Mouse (Mus musculus): Measurements from ENCODE around the gene Cog5. TPM values are rescaled to one million over a fixed set of nuclear protein-coding genes. Genes with fewer than 3 reads are reported as not detected.

The Cog5 gene
- polyA plus RNA-seq, 1 experiment from 2014 or later: 13.3 TPM

DNA sequence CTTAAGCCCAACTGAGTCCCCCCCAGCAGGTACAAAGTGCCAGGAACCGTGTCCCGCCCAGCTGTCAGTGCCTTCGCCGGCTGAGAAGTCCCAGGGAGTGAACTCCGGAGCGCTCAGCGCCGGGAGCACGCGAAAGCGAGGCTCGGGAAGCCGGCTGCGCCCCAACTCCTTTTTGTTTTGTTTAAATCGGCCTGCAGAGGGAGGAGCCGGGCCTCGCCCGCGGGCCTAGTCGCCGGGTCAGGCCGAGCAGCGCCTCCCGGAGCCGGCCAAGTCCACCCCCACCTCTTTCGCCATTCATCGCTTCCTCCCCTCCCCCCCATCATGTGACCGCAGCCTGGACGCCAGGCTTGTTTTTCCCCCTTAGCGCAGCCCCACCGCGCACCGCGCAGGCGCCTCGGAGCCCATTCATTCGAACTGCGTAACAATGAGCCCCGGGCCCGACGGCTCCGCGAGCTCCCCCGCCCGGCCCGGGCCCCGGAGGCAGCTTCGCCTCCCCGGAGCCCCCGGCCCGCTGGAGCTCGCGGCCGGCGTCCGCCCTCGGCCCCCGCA, 294.6 kb downstream of the Cog5 start:
- Histone ChIP-seq H3K9ac (peak overlapping the region; percentile 98), H3K4me3 (peak overlapping the region; percentile 99), H3K4me1 (peaks cover 48% of the 10 kb centered on the region), H3K27me3 (replicated peaks) (no peaks in the 10 kb centered on the region), H3K36me3 (no peaks in the 10 kb centered on the region), H3K27ac (peak overlapping the region; percentile 98), H3K4me2 (peak overlapping the region; percentile 85), H3K9me3 (replicated peaks) (no peaks in the 10 kb centered on the region)
- peak; percentile 58 for ATAC-seq
- WGBS (ENCODE audit: insufficient replicate concordance): 5% methylated on average over 56 of the region's 58 CpGs

DNA sequence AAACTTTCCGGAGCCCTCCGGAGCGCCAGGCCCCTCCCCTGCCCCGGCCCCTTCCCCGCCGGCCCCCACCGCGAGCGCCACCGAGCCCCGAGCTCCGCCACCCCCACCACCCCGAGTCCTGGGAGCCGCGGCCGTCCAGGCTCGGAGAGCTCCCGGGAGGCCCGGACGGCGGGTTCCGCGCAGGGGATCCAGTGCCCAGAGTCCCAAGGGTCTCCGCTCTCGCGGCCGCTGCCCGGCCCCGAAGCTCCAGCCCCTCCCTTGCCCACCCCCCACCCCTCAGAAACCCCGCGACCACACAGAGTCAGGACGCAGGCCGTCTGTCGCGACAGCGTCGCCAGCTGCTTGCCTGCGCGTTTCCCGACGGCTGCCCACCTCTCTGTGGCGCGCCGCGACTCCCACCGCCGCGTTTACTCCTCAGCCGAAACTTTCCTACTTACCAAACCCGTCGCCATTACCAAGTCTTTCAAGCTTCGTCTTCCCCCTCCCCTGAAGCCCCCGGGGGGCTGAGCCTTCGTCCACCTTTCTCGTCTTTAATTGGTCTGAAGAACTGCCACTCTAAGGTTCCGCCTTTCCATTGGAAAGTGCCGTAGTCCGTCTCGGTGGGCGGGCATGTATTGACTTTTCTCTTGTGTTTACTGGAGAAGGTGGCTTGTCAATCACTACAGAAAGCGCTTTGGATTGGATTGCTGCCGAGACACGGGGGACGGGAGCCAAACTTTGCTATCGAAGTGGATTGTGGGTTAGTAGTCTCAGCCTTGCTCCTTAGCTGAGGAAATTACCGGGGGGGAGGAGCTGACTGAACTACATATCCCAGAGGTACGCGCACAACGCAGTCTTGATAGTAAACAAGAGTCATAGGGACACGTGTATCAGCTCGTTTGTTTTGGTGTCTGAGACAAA, 295.3 kb downstream of the Cog5 start, which contains the start of gene Hbp1:
TSS of gene Hbp1 (minus strand) at position 777 of the 900 bp plus-strand sequence.
- under 1% methylated on average over 66 of the region's 71 CpGs for WGBS (ENCODE audit: insufficient replicate concordance)
- no peaks in the 10 kb centered on the region for H3K9me3 ChIP-seq (replicated peaks)
- peaks cover 42% of the 10 kb centered on the region for H3K4me1 ChIP-seq
- H3K9ac ChIP-seq: peak within 1 kb of the TSS; percentile 98
- peak; percentile 95 for ATAC-seq
- peak within 1 kb of the TSS; percentile 87 for H3K4me2 ChIP-seq
- H3K27me3 ChIP-seq (replicated peaks): no peaks in the 10 kb centered on the region
- peak within 1 kb of the TSS; percentile 98 for H3K27ac ChIP-seq
- no peaks in the 10 kb centered on the region for H3K36me3 ChIP-seq
- peak within 1 kb of the TSS; percentile 99 for H3K4me3 ChIP-seq

DNA sequence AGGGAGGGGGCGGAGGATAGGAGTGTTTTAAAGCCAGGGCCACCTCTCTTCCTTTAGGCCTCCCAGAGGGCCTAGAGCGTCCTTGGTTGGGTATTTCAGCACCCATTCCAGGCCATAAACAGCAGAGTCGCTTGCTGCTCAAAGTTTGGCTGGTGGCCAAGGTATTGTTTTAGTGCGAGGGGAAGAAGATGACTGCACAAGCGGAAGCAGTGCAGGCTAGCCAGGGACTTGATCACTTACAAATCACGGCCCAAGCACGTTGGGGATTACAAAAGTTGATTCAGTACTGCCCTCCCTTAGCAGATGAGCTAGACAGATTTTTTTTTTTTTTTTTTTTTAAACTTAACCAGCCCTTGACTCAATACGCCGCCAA, 296.0 kb downstream of the Cog5 start:
- 9% methylated on average over 9 of the region's 9 CpGs for WGBS (ENCODE audit: insufficient replicate concordance)

DNA sequence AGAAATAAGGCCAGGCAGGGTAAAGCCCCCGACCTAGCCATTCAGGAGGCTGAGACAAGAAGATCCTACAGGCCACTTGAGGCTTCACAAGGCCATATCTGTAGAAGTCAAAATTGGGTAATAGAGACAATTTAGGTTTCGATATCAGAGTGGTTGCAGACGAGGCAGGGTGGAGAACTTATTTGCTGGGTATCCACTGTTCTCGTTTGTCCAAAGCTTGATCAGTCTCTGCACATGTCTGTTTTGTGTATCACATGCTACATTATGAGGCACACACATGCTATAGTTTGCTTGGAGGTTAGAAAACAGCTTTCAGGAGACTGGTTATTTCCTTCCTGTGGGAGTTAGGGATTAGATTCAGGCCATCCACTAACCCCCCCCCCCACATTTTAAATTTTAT, 301.2 kb downstream of the Cog5 start:
- no peak overlapping the region for H3K27ac ChIP-seq
- H3K4me3 ChIP-seq: no peak overlapping the region
- peaks cover 33% of the 10 kb centered on the region for H3K36me3 ChIP-seq
- H3K4me2 ChIP-seq: no peak overlapping the region
- WGBS (ENCODE audit: insufficient replicate concordance): 63% methylated on average over 4 of the region's 4 CpGs
- no peaks in the 10 kb centered on the region for H3K27me3 ChIP-seq (replicated peaks)
- H3K4me1 ChIP-seq: peaks cover 9% of the 10 kb centered on the region
- no peaks in the 10 kb centered on the region for H3K9me3 ChIP-seq (replicated peaks)
- no peak overlapping the region for H3K9ac ChIP-seq
- ATAC-seq: 0 out of 2 replicates have a peak, but pooled peaks have one; percentile 24

More for the DNA sequence above, 296.0 kb downstream of the Cog5 start:
- Histone ChIP-seq H3K4me1 (peaks cover 37% of the 10 kb centered on the region), H3K36me3 (no peaks in the 10 kb centered on the region), H3K4me2 (peak overlapping the region; percentile 87), H3K27me3 (replicated peaks) (no peaks in the 10 kb centered on the region), H3K9ac (peak overlapping the region; percentile 40), H3K4me3 (peak overlapping the region; percentile 99), H3K9me3 (replicated peaks) (no peaks in the 10 kb centered on the region), H3K27ac (peak overlapping the region; percentile 72)
- no peak for ATAC-seq

DNA sequence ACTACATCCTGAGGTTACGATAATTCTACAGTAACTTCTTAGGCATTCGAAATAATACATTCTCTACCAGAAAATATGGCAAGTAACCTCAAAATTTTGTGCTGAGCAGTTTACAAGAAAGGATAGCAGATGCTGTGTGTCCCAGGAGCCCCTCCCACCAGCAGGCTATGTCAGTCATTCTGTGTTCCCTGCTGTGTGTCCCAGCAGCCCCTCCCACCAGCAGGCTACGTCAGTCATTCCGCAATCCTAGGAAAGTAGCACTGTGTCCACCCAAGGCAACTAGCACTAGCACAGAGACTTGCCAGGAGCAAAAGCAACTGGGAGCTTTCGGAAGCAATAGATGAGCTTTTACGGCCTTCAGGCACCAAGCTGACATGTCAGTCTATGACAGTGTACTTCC, 309.4 kb downstream of the Cog5 start:
- H3K4me2 ChIP-seq: no peak overlapping the region
- peaks cover 79% of the 10 kb centered on the region for H3K36me3 ChIP-seq
- H3K9ac ChIP-seq: no peak overlapping the region
- 92% methylated on average over 6 of the region's 6 CpGs for WGBS (ENCODE audit: insufficient replicate concordance)
- H3K27ac ChIP-seq: no peak overlapping the region
- H3K27me3 ChIP-seq (replicated peaks): no peaks in the 10 kb centered on the region
- ATAC-seq: no peak
- no peaks in the 10 kb centered on the region for H3K9me3 ChIP-seq (replicated peaks)
- no peak overlapping the region for H3K4me3 ChIP-seq
- peaks cover 31% of the 10 kb centered on the region for H3K4me1 ChIP-seq

DNA sequence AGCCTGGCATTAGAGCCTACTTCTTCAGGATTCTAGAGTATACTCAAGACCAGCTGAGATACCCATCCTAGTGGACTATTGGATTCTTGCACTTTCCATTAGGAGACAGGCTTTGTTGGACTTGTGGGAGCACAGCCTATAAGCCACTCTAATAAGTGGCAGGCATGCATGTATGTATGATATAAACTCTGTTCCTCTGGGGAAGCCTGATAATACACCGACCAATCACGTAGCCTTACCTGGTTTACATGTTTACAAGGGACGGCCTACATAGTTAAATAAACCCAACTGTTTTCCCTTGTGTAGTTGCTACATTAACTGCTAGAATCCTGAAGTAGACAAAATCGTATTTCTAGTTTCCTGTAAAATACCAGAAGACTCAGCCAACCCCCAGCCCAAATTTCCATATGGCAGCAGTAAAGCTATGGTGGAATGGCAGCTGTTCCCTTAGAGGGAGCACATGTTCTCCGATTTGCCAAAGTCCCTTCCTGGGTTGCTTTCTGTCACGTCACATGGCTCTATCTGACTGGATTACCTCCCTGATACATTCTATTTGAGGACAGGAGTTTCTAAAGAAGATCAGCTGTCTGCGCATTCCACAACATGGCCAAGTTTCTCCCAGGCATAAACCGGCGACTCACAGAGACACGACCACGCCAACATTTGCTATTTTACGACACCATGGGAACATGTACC, 311.0 kb downstream of the Cog5 start:
- Histone ChIP-seq H3K4me1 (peaks cover 31% of the 10 kb centered on the region), H3K4me2 (peak overlapping the region; percentile 37), H3K27ac (peak overlapping the region; percentile 92), H3K36me3 (peaks cover 80% of the 10 kb centered on the region), H3K27me3 (replicated peaks) (no peaks in the 10 kb centered on the region), H3K4me3 (no peak overlapping the region), H3K9me3 (replicated peaks) (no peaks in the 10 kb centered on the region), H3K9ac (peak overlapping the region; percentile 54; the same call in 1 of the 2 replicates)
- peak; percentile 78 for ATAC-seq
- 77% methylated on average over 12 of the region's 12 CpGs for WGBS (ENCODE audit: insufficient replicate concordance)

DNA sequence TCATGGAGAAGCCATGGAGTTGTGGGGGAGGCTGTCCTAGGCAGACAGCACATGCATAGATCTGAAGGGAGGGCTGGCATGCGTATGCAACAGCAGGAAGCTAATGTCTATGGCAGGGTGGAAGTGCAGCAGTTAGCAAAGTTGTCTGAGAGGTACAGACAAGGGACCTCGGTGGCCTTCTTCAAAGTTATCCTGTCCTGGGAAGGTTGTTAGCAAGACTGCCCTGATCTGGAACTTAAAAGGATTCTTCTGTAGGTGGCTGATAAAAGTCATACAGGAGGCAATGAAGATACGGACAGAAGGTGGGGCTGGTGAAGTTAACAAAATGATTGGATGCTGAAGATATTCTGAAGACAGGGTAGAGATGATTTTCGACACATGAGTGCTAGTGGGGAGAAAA, 311.7 kb downstream of the Cog5 start:
- ATAC-seq: peak; percentile 89

DNA sequence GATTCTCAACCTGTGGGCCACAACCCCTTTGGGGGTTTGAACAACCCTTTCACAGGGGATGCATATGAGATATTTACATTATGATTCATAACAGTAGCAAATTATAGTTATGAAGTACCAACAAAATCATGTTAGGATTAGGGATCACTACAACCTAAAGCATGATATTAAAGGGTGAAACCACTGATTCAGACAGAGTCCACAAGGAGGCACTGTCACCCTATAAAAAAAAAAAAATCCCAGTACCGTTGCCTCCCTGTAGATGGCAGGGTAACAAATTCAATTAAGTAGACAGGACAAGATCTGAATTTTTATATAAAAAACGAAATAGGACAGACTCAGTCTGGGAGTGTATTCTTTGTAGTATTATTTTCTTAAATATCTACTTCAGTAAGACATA, 312.9 kb downstream of the Cog5 start:
- H3K36me3 ChIP-seq: peaks cover 80% of the 10 kb centered on the region
- H3K4me1 ChIP-seq: peaks cover 31% of the 10 kb centered on the region
- no peaks in the 10 kb centered on the region for H3K9me3 ChIP-seq (replicated peaks)
- no peak for ATAC-seq
- H3K4me3 ChIP-seq: no peak overlapping the region
- H3K9ac ChIP-seq: no peak overlapping the region
- whole genome bisulfite sequencing (ENCODE audit: insufficient replicate concordance): 3% methylated on average over 2 of the region's 2 CpGs
- no peaks in the 10 kb centered on the region for H3K27me3 ChIP-seq (replicated peaks)
- no peak overlapping the region for H3K4me2 ChIP-seq
- H3K27ac ChIP-seq: peak overlapping the region; percentile 92

More for the DNA sequence above, 311.7 kb downstream of the Cog5 start:
- Histone ChIP-seq H3K27ac (peak overlapping the region; percentile 92), H3K4me1 (peaks cover 31% of the 10 kb centered on the region), H3K9ac (peak overlapping the region; percentile 54; the same call in 1 of the 2 replicates), H3K4me2 (peak overlapping the region; percentile 37), H3K27me3 (replicated peaks) (no peaks in the 10 kb centered on the region), H3K4me3 (no peak overlapping the region), H3K36me3 (peaks cover 80% of the 10 kb centered on the region), H3K9me3 (replicated peaks) (no peaks in the 10 kb centered on the region)
- 33% methylated on average over 4 of the region's 4 CpGs for WGBS (ENCODE audit: insufficient replicate concordance)

DNA sequence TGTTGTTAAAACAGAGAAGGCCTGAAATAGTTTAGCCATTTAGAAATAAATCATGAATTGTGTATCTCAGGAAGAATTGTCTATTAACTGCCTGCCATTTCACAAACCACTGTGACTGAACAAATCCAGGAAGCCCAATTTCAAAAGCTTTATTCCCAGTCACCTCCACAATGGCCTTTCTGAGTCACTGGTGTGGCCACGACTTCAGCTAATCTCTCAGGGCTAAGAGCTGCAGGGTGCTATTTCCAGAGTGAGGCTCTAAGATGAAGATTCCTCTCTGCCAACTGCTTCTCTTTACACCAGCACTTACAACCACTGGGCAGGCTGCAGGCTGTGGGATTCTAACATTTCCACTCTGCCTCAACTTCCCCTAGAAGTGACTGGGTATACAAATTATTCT, 314.4 kb downstream of the Cog5 start:
- Histone ChIP-seq H3K9me3 (replicated peaks) (no peaks in the 10 kb centered on the region), H3K9ac (no peak overlapping the region), H3K36me3 (peaks cover 85% of the 10 kb centered on the region), H3K4me1 (peaks cover 31% of the 10 kb centered on the region), H3K27ac (peak overlapping the region; percentile 57), H3K4me3 (no peak overlapping the region), H3K4me2 (no peak overlapping the region), H3K27me3 (replicated peaks) (no peaks in the 10 kb centered on the region)
- no peak for ATAC-seq
- 21% methylated on average over 1 of the region's 1 CpGs for WGBS (ENCODE audit: insufficient replicate concordance)

DNA sequence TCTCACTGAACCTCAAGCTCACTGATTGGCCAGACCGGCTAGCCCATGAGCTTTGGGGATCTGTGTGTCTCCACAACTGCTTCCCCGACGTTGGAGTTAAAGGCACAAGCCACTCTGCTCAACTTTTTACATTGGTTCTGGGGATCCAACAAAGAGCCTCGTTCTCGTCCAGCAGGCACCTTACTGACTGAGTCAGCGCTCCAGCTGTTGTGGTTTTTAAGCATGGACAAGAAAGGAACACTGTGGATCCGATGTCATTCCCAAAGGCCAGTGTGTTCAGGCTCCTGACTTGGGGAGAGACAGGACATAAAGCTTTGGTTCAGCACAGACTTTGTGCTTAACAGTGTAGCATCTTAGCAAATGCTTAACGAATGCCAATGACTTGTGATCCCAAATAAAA, 316.9 kb downstream of the Cog5 start:
- Histone ChIP-seq H3K27ac (no peak overlapping the region), H3K36me3 (peaks cover 78% of the 10 kb centered on the region), H3K4me1 (peaks cover 14% of the 10 kb centered on the region), H3K9ac (no peak overlapping the region), H3K9me3 (replicated peaks) (no peaks in the 10 kb centered on the region), H3K4me2 (no peak overlapping the region), H3K4me3 (no peak overlapping the region), H3K27me3 (replicated peaks) (no peaks in the 10 kb centered on the region)
- ATAC-seq: no peak
- 90% methylated on average over 8 of the region's 8 CpGs for WGBS (ENCODE audit: insufficient replicate concordance)

DNA sequence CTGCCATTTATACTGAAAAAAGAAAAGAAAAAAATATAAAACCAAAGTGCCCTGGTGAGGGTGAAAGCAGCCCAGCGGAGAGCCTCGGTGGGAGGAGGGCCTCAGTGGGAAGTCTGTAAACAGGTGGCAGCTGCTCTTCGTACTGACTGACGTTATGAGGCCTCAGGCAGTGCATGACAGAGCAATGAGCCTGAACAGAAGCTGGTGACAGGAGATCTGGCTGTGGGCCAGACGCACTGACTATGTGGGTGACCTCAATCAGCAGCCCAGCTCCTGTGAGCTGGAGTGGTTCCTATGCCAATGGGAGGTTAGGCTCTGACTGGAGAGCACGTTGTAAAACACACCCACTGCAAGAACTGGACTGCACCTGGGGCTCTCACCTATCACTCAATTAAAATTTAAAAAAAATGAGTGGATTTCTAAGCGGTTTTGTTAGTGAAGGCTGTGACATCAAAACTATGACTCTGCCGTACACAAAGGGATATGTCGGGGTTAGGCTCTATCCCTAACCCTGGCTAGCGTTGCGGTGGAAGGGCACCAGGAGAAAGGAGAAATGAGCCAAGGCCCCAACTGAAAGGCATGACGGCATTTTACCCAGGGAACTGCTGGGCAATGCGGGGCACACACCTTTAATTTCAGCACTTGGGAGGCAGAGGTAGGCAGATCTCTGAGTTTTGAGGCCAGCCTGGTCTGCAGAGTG, 319.0 kb downstream of the Cog5 start:
- peak; percentile 53 for ATAC-seq
- no peaks in the 10 kb centered on the region for H3K9me3 ChIP-seq (replicated peaks)
- no peak overlapping the region for H3K4me2 ChIP-seq
- H3K27ac ChIP-seq: peak overlapping the region; percentile 36; the same call in 1 of the 2 replicates
- 0 out of 2 replicates have a peak, but pooled peaks cover under 1% of the 10 kb centered on the region for H3K4me1 ChIP-seq
- 78% methylated on average over 13 of the region's 13 CpGs for WGBS (ENCODE audit: insufficient replicate concordance)
- H3K9ac ChIP-seq: no peak overlapping the region
- no peaks in the 10 kb centered on the region for H3K27me3 ChIP-seq (replicated peaks)
- H3K36me3 ChIP-seq: peaks cover 84% of the 10 kb centered on the region
- H3K4me3 ChIP-seq: no peak overlapping the region

All from liver, embryonic 12.5 days (tissue).